Mouse (Mus musculus) forebrain, embryonic 16.5 days (tissue): Measurements from ENCODE around the gene Gm21985. TPM values are rescaled to one million over a fixed set of nuclear protein-coding genes. Genes with fewer than 3 reads are reported as not detected.

Experiments
- ATAC-seq: fragments of 200-750 bp; cut with Nextera tagmentation; 2 replicates; pipeline ENCODE4 v1.8.0; 2017; ENCODE audit warnings: mild to moderate bottlenecking, moderate library complexity
- H3K27ac ChIP-seq: fragments of 300-500 bp; sonication (generic); 2 replicates; pipeline ENCODE4 v1.5.1; 2014; ENCODE audit warnings: low read length, control low read depth
- H3K27me3 ChIP-seq: fragments of 300-500 bp; sonication (generic); replicated peaks from 2 replicates; pipeline ENCODE4 v1.6.1; 2014; ENCODE audit warnings: low read length; ENCODE audit not compliant: control insufficient read depth, insufficient read depth
- H3K36me3 ChIP-seq: fragments of 300-500 bp; sonication (generic); 2 replicates; pipeline ENCODE4 v1.6.1; 2014; ENCODE audit not compliant: control insufficient read depth, insufficient read depth
- H3K4me1 ChIP-seq: fragments of 300-500 bp; sonication (generic); replicated peaks from 2 replicates; pipeline ENCODE4 v1.6.1; 2014; ENCODE audit warnings: low read length; ENCODE audit not compliant: control insufficient read depth, insufficient read depth
- H3K4me2 ChIP-seq: fragments of 300-500 bp; sonication (generic); 2 replicates; pipeline ENCODE4 v1.6.1; 2014; ENCODE audit warnings: mild to moderate bottlenecking, low read length, control low read depth
- H3K4me3 ChIP-seq: fragments of 300-500 bp; sonication (generic); replicated peaks from 2 replicates; pipeline ENCODE4 v1.5.1; 2014; ENCODE audit warnings: mild to moderate bottlenecking, low read length, control low read depth
- H3K9ac ChIP-seq: fragments of 300-500 bp; sonication (generic); replicated peaks from 2 replicates; pipeline ENCODE4 v1.6.1; 2014; ENCODE audit warnings: low read depth, low read length, control low read depth
- H3K9me3 ChIP-seq: fragments of 300-500 bp; sonication (generic); 2 replicates; pipeline ENCODE4 v1.6.1; 2016; ENCODE audit warnings: low read length; ENCODE audit not compliant: control insufficient read depth
- WGBS: fragments of 180-500 bp; shearing (Covaris S2); extraction: QIAGEN DNeasy Blood & Tissue Kit; methylation state at CpG from one replicate; pipeline ENCODE4 v1.1.7; 2014; 5-methylcytosine and 5-hydroxymethylcytosine counted together
- polyA plus RNA-seq: library from polyadenylated mRNA; unstranded; fragments of >200 nt; fragmentation: Nextera tagmentation; extraction: Ambion mirVana; gene quantifications from 2 replicates; pipeline ENCODE4 v1.2.1, GENCODE M21; 2015

The Gm21985 gene
- polyA plus RNA-seq, 1 experiment from 2014 or later, result not detected

- Histone ChIP-seq H3K9ac (peak within 1 kb of the TSS; percentile 76), H3K36me3 (no peaks in the 10 kb centered on the region), H3K27ac (peak within 1 kb of the TSS; percentile 91), H3K27me3 (no peaks in the 10 kb centered on the region), H3K4me2 (peak within 1 kb of the TSS; percentile 88), H3K4me3 (peak within 1 kb of the TSS; percentile 57), H3K4me1 (peaks cover 15% of the 10 kb centered on the region), H3K9me3 (no peaks in the 10 kb centered on the region)
- peak; percentile 91 for ATAC-seq
- 1% methylated on average over 46 of the region's 46 CpGs for WGBS
Observed at GRCm38 (mm10) chr2:112367726-112368673, 101.9 kb downstream of the Gm21985 start, which contains the start of gene Emc4. Emc4 (minus strand) TSS chr2:112368027.

GRCm38 (mm10) chr2:112369941-112370340, 103.8 kb downstream of the Gm21985 start:
- no peak overlapping the region for H3K9ac ChIP-seq
- H3K4me3 ChIP-seq, result no peak overlapping the region
- ATAC-seq, result no peak
- 73% methylated on average over 5 of the region's 5 CpGs for WGBS
- H3K27me3 ChIP-seq, result no peaks in the 10 kb centered on the region
- no peak overlapping the region for H3K4me2 ChIP-seq
- H3K9me3 ChIP-seq, result no peaks in the 10 kb centered on the region
- H3K4me1 ChIP-seq, result peaks cover 15% of the 10 kb centered on the region
- H3K27ac ChIP-seq, result no peak overlapping the region
- H3K36me3 ChIP-seq, result no peaks in the 10 kb centered on the region

GRCm38 (mm10) chr2:112373141-112373540, 107.0 kb downstream of the Gm21985 start:
- Histone ChIP-seq H3K36me3 (no peaks in the 10 kb centered on the region), H3K4me1 (peaks cover 2% of the 10 kb centered on the region; the same call in 1 of the 2 replicates), H3K9ac (no peak overlapping the region), H3K9me3 (no peaks in the 10 kb centered on the region), H3K4me2 (no peak overlapping the region), H3K27me3 (no peaks in the 10 kb centered on the region), H3K27ac (no peak overlapping the region), H3K4me3 (no peak overlapping the region)
- ATAC-seq, result no peak
- WGBS, result 59% methylated on average over 4 of the region's 4 CpGs

- Histone ChIP-seq H3K4me2 (no peak overlapping the region), H3K27ac (no peak overlapping the region), H3K27me3 (no peaks in the 10 kb centered on the region), H3K4me3 (no peak overlapping the region), H3K36me3 (no peaks in the 10 kb centered on the region), H3K4me1 (no peaks in the 10 kb centered on the region), H3K9me3 (no peaks in the 10 kb centered on the region), H3K9ac (no peak overlapping the region)
- ATAC-seq, result no peak
- WGBS, result 70% methylated on average over 5 of the region's 5 CpGs
Observed at GRCm38 (mm10) chr2:112374610-112375009, 108.5 kb downstream of the Gm21985 start.

- H3K9ac ChIP-seq, result peak within 1 kb of the TSS; percentile 99
- peak; percentile 99 for ATAC-seq
- WGBS, result under 1% methylated on average over 63 of the region's 72 CpGs
- peak within 1 kb of the TSS; percentile 70 for H3K4me2 ChIP-seq
- no peaks in the 10 kb centered on the region for H3K36me3 ChIP-seq
- H3K27me3 ChIP-seq, result no peaks in the 10 kb centered on the region
- peaks cover 12% of the 10 kb centered on the region for H3K4me1 ChIP-seq
- peak within 1 kb of the TSS; percentile 83 for H3K27ac ChIP-seq
- H3K4me3 ChIP-seq, result peak within 1 kb of the TSS; percentile 98
- H3K9me3 ChIP-seq, result no peaks in the 10 kb centered on the region
Observed at GRCm38 (mm10) chr2:112378973-112379898, 113.1 kb downstream of the Gm21985 start, which contains the start of gene Katnbl1. Katnbl1 (plus strand) TSS chr2:112379211.

- peak overlapping the region; percentile 70 for H3K4me2 ChIP-seq
- H3K9me3 ChIP-seq, result no peaks in the 10 kb centered on the region
- no peaks in the 10 kb centered on the region for H3K27me3 ChIP-seq
- H3K36me3 ChIP-seq, result no peaks in the 10 kb centered on the region
- H3K4me3 ChIP-seq, result peak overlapping the region; percentile 98
- H3K27ac ChIP-seq, result no peak overlapping the region
- 45% methylated on average over 8 of the region's 8 CpGs for WGBS
- ATAC-seq, result no peak
- H3K9ac ChIP-seq, result peak overlapping the region; percentile 99
- peaks cover 12% of the 10 kb centered on the region for H3K4me1 ChIP-seq
Observed at GRCm38 (mm10) chr2:112380131-112380530, 114.0 kb downstream of the Gm21985 start.

- no peak overlapping the region for H3K4me3 ChIP-seq
- H3K9me3 ChIP-seq, result no peaks in the 10 kb centered on the region
- H3K4me2 ChIP-seq, result no peak overlapping the region
- peaks cover 12% of the 10 kb centered on the region for H3K4me1 ChIP-seq
- H3K27ac ChIP-seq, result no peak overlapping the region
- no peak for ATAC-seq
- WGBS, result 100% methylated on average over 1 of the region's 1 CpGs
- no peaks in the 10 kb centered on the region for H3K27me3 ChIP-seq
- no peaks in the 10 kb centered on the region for H3K36me3 ChIP-seq
- H3K9ac ChIP-seq, result no peak overlapping the region
Observed at GRCm38 (mm10) chr2:112381219-112381618, 115.1 kb downstream of the Gm21985 start.

- H3K4me2 ChIP-seq, result no peak overlapping the region
- H3K4me3 ChIP-seq, result no peak overlapping the region
- ATAC-seq, result no peak
- H3K36me3 ChIP-seq, result no peaks in the 10 kb centered on the region
- WGBS, result 87% methylated on average over 5 of the region's 5 CpGs
- no peak overlapping the region for H3K27ac ChIP-seq
- H3K9ac ChIP-seq, result no peak overlapping the region
- no peaks in the 10 kb centered on the region for H3K9me3 ChIP-seq
- H3K4me1 ChIP-seq, result peaks cover 4% of the 10 kb centered on the region; the same call in 1 of the 2 replicates
- H3K27me3 ChIP-seq, result no peaks in the 10 kb centered on the region
Observed at GRCm38 (mm10) chr2:112390843-112391242, 124.7 kb downstream of the Gm21985 start.
